Mouse (Mus musculus) erythroblast, embryonic 14.5 days (primary cell): Measurements from ENCODE around the gene Wdr95.

Experiments used
- GATA1 ChIP-seq: IDR thresholded peaks from 2 replicates; pipeline ENCODE4 v1.6.1; 2012; ENCODE audit warnings: low read length, inconsistent platforms, mixed read lengths
- TAL1 ChIP-seq: IDR thresholded peaks from 3 replicates; pipeline ENCODE4 v1.6.1; 2012; ENCODE audit warnings: low read length, inconsistent platforms, mixed read lengths

DNA sequence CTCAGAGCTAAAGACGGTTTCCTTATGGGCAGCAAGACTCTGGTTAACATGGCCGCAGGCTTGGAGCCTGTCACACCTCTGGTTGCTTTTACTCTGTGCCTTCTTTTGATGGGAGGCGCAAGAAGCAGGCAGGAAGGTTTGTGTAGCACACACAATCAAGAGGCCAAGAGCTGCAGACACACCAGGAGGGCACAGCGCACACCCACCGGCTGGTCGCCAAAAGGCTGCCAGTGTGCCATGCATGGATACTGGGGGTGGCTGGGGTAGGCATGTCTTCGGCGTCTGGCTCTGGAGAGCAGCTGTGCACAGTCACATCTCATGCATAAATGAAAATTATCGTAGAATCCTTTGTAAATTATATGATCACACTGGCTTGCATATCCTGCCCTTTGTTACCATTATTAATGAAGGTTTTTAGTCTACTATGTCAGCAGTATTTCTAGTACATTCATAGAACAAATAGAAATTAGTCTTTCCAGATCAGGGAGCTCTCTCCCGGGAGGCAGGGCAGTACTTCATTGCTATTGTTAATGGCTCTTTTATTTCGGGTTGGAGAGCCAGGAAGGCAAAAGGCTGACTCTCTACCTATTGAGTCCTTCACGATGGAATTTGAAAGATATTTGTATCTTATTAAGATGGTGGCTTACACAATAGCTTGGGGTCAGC is 31.9 kb upstream of the Wdr95 start:
- TF ChIP-seq GATA1 (no peak), TAL1 (no peak)
